Mouse (Mus musculus) small intestine, adult 2 months (tissue): Measurements from ENCODE around the gene Tcte3.
"Not testable (repeated sequence)": the region's sequence is repeated elsewhere in the genome, so short reads cannot be mapped to it uniquely, and the experiment has no call there.

Experiments
- CTCF ChIP-seq: fragments of 200-500 bp; IDR thresholded peaks from 2 replicates; pipeline ENCODE4 v1.5.1; 2012; ENCODE audit warnings: low read depth, mild to moderate bottlenecking, control low read depth, inconsistent platforms, low read length, moderate library complexity, mixed read lengths; ENCODE audit not compliant: insufficient replicate concordance, insufficient read length; ENCODE audit errors: extremely low read depth
- POLR2A ChIP-seq: fragments of 200-500 bp; IDR thresholded peaks from 2 replicates; pipeline ENCODE4 v1.6.1; 2012; ENCODE audit warnings: low read depth, mild to moderate bottlenecking, control low read depth, inconsistent platforms, low read length, moderate library complexity

GRCm38 (mm10) chr17:14977718-14978361, 63.4 kb downstream of the Tcte3 start:
- not testable (repeated sequence) for TF ChIP-seq CTCF, POLR2A
